Mouse (Mus musculus) cerebellum, postnatal 36 days (tissue): ENCODE measurements at regions not wholly inside any gene's neighbourhood (a gene's known extent, or its start where the extent isn't known, plus 50 kb on each side); places are given as distances from the start of the nearest gene placed in this dataset.
A peak's percentile ranks its signal among the peaks of the same experiment; 100 is the strongest.

Experiments used
- DNase-seq, 2 experiments: peaks; one replicate each; pipeline ENCODE4 v3.0.0; 2021 to 2022; ENCODE audit warnings: mixed read lengths in 2 of 2

GRCm38 (mm10) chr14:24833211-24833610 is 346.3 kb downstream of the Rps24 start:
- DNase-seq: no peak

- no peak for DNase-seq
Observed at GRCm38 (mm10) chr14:24838219-24838618, 351.3 kb downstream of the Rps24 start.

- DNase-seq: no peak
Observed at GRCm38 (mm10) chr14:24839056-24839455, 352.1 kb downstream of the Rps24 start.

- DNase-seq: peak; percentile 32 to 38
Observed at GRCm38 (mm10) chr14:24841715-24842496, 355.0 kb downstream of the Rps24 start.

- DNase-seq: no peak
Observed at GRCm38 (mm10) chr14:24843626-24844025, 356.7 kb downstream of the Rps24 start.

- DNase-seq: no peak
Observed at GRCm38 (mm10) chr14:24850491-24850890, 363.6 kb downstream of the Rps24 start.

- DNase-seq: no peak
Observed at GRCm38 (mm10) chr14:24854459-24854858, 367.5 kb downstream of the Rps24 start.

GRCm38 (mm10) chr14:24862171-24862570 is 375.2 kb downstream of the Rps24 start:
- no peak for DNase-seq

GRCm38 (mm10) chr14:24862661-24863060 is 375.7 kb downstream of the Rps24 start:
- no peak for DNase-seq

GRCm38 (mm10) chr14:24863116-24863515 is 376.2 kb downstream of the Rps24 start:
- DNase-seq: no peak

- no peak for DNase-seq
Observed at GRCm38 (mm10) chr14:24865579-24866230, 378.8 kb downstream of the Rps24 start.

- DNase-seq: no peak
Observed at GRCm38 (mm10) chr14:24867816-24868215, 380.9 kb downstream of the Rps24 start.

GRCm38 (mm10) chr14:24868756-24869155 is 381.8 kb downstream of the Rps24 start:
- no peak for DNase-seq

GRCm38 (mm10) chr14:24870246-24870645 is 383.3 kb downstream of the Rps24 start:
- no peak for DNase-seq

- peak in 1 of 2 experiments; percentile 21 for DNase-seq
Observed at GRCm38 (mm10) chr14:24871392-24871998, 384.6 kb downstream of the Rps24 start.

- DNase-seq: no peak
Observed at GRCm38 (mm10) chr14:24872931-24873330, 386.0 kb downstream of the Rps24 start.

GRCm38 (mm10) chr14:24873406-24873805 is 386.5 kb downstream of the Rps24 start:
- DNase-seq: no peak

GRCm38 (mm10) chr14:24874426-24875155 is 387.7 kb downstream of the Rps24 start:
- no peak for DNase-seq

- DNase-seq: no peak
Observed at GRCm38 (mm10) chr14:24875156-24875545, 388.2 kb downstream of the Rps24 start.

GRCm38 (mm10) chr14:24875934-24876333 is 389.0 kb downstream of the Rps24 start:
- DNase-seq: peak in 1 of 2 experiments; percentile 26

GRCm38 (mm10) chr14:24876508-24876907 is 389.6 kb downstream of the Rps24 start:
- DNase-seq: no peak

GRCm38 (mm10) chr14:24877853-24878252 is 390.9 kb downstream of the Rps24 start:
- no peak for DNase-seq

- DNase-seq: no peak
Observed at GRCm38 (mm10) chr14:24886164-24886563, 399.2 kb downstream of the Rps24 start.
